Comparison of ENCODE assay signal across 7 mouse cellular contexts in the genomic region with DNA sequence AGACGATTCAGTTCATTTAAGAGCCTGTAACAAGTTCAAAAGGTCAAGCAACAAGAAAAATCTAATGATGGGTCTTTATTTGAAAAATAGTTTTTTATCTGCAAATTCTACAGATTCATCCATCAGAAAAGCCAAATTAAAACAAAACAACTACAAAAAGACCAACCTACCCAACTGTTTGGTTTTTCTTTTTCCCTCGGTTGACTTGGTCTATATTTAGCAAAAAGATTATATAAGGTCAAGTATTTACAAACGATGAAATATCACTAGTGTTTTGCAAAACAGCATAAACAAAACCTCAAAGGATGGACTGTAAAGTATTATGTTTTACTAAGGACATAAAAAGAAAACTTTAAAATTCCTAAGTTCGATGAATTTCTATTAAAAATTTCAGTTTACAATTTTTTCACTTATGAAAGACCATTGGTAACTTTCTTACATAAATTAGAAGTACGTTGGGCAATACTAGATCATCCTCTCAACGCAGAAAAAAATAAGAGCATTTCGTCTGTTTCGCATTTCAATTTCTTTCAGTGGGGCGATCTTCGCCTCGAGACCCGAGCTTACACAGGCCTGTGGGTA. TPM values are rescaled to one million over a fixed set of nuclear protein-coding genes. Genes with fewer than 3 reads are reported as not detected.
DNase-seq lines count a peak whose midpoint lies in the region; ATAC-seq and TF ChIP-seq lines count a peak whose summit lies in the region.

No protein-coding gene starts in this region.

- peak overlapping the region; percentile 84 for H3K4me3 ChIP-seq in lung, embryonic 15.5 days
- H3K4me3 ChIP-seq in embryonic facial prominence, embryonic 15.5 days (replicated peaks), result peak overlapping the region; percentile 76
- H3K4me3 ChIP-seq in limb, embryonic 10.5 days, result peak overlapping the region; percentile 75
- H3K4me3 ChIP-seq in olfactory bulb, adult 2 months (ENCODE audit: insufficient read depth, low read depth, low read length), result peak overlapping the region; percentile 94

- TF ChIP-seq POLR2A in olfactory bulb, adult 2 months (IDR thresholded peaks at IDR 0.05; ENCODE audit: insufficient read depth, low read depth, low read length), result no peak

- DNase-seq in lung, postnatal 14 days, result no peak
- no peak for DNase-seq in limb, embryonic 10.5 days (ENCODE audit: low spot score)
- no peak for DNase-seq in gastrocnemius, postnatal 4 days (ENCODE audit: low spot score in 2 of 2)
- DNase-seq in layer of hippocampus, adult 18-20 months (ENCODE audit: low spot score in 2 of 2), result no peak

- WGBS in lung, embryonic 15.5 days, result 3% methylated on average over 12 of the region's 12 CpGs
- WGBS in embryonic facial prominence, embryonic 15.5 days, result 3% methylated on average over 12 of the region's 12 CpGs
- WGBS in limb, embryonic 10.5 days, result 11% methylated on average over 12 of the region's 12 CpGs
- WGBS in olfactory bulb, adult 2 months, result 1% methylated on average over 12 of the region's 12 CpGs

- no peaks in the 10 kb centered on the region for H3K27me3 ChIP-seq in lung, embryonic 15.5 days
- H3K27me3 ChIP-seq in embryonic facial prominence, embryonic 15.5 days, result no peaks in the 10 kb centered on the region
- no peaks in the 10 kb centered on the region for H3K27me3 ChIP-seq in limb, embryonic 10.5 days (ENCODE audit: low read depth, poor library complexity, severe bottlenecking)

- H3K9me3 ChIP-seq in lung, embryonic 15.5 days, result no peaks in the 10 kb centered on the region
- H3K9me3 ChIP-seq in embryonic facial prominence, embryonic 15.5 days (replicated peaks), result no peaks in the 10 kb centered on the region
- H3K9me3 ChIP-seq in limb, embryonic 10.5 days (replicated peaks), result no peaks in the 10 kb centered on the region

- TF ChIP-seq CTCF in olfactory bulb, adult 2 months (IDR thresholded peaks at IDR 0.05; ENCODE audit: insufficient read depth, low read depth, low read length), result no peak

- peaks cover 3% of the 10 kb centered on the region; the same call in 1 of the 2 replicates for H3K4me1 ChIP-seq in lung, embryonic 15.5 days
- 0 out of 2 replicates have a peak, but pooled peaks cover 2% of the 10 kb centered on the region for H3K4me1 ChIP-seq in embryonic facial prominence, embryonic 15.5 days
- H3K4me1 ChIP-seq in limb, embryonic 10.5 days, result peaks cover 7% of the 10 kb centered on the region; the same call in 1 of the 2 replicates
- H3K4me1 ChIP-seq in olfactory bulb, adult 2 months (ENCODE audit: control insufficient read depth, insufficient read depth, low read length), result no peaks in the 10 kb centered on the region

- H3K36me3 ChIP-seq in lung, embryonic 15.5 days, result no peaks in the 10 kb centered on the region
- H3K36me3 ChIP-seq in embryonic facial prominence, embryonic 15.5 days, result no peaks in the 10 kb centered on the region
- 0 out of 2 replicates have a peak, but pooled peaks cover 3% of the 10 kb centered on the region for H3K36me3 ChIP-seq in limb, embryonic 10.5 days

- no peak for ATAC-seq in lung, embryonic 15.5 days (ENCODE audit: borderline replicate concordance, extremely low read depth, low FRiP score, low TSS enrichment)
- ATAC-seq in embryonic facial prominence, embryonic 15.5 days (ENCODE audit: insufficient number of reproducible peaks, low FRiP score, low TSS enrichment, low read depth), result no peak

- H3K27ac ChIP-seq in lung, embryonic 15.5 days, result peak overlapping the region; percentile 100
- H3K27ac ChIP-seq in embryonic facial prominence, embryonic 15.5 days (replicated peaks), result peak overlapping the region; percentile 100
- peak overlapping the region; percentile 98 for H3K27ac ChIP-seq in limb, embryonic 10.5 days
- peak overlapping the region; percentile 80; the same call in 1 of the 2 replicates for H3K27ac ChIP-seq in olfactory bulb, adult 2 months (ENCODE audit: insufficient read depth, low read depth, low read length)

- H3K4me2 ChIP-seq in lung, embryonic 15.5 days, result peak overlapping the region; percentile 77
- peak overlapping the region; percentile 63 for H3K4me2 ChIP-seq in embryonic facial prominence, embryonic 15.5 days (replicated peaks)

- H3K9ac ChIP-seq in lung, embryonic 15.5 days, result peak overlapping the region; percentile 81
- H3K9ac ChIP-seq in embryonic facial prominence, embryonic 15.5 days, result peak overlapping the region; percentile 45; the same call in 1 of the 2 replicates

RNA-seq across cellular contexts. Expression of a gene that starts 0.4 kb away (rescaled TPM):
- polyA plus RNA-seq in lung, embryonic 15.5 days (2015; fragmentation: Nextera tagmentation; extraction: Ambion mirVana), result 11.4 and 12.1 TPM in 2 replicates
- polyA plus RNA-seq in embryonic facial prominence, embryonic 15.5 days (2015; fragmentation: Nextera tagmentation; extraction: Ambion mirVana), result 7.7 and 10.8 TPM in 2 replicates
- 16.0 and 17.1 TPM in 2 replicates for polyA plus RNA-seq in limb, embryonic 10.5 days (2016; fragmentation: Nextera tagmentation; extraction: Ambion mirVana)
- polyA plus RNA-seq in olfactory bulb, adult 2 months (2012; ENCODE audit: insufficient read depth, insufficient read length, low replicate concordance, missing spikeins), result not detected in 2 replicates
- 1 to 10 TPM; 3.5 to 4.9 TPM for total RNA-seq in gastrocnemius, postnatal 4 days (2021)
- total RNA-seq in layer of hippocampus, adult 18-20 months (2021), result 1 to 10 TPM; 4.6 to 5.1 TPM

RNA-seq across cellular contexts. Expression of a gene that starts 1.9 kb away (rescaled TPM):
- 7.4 and 7.6 TPM in 2 replicates for polyA plus RNA-seq in lung, embryonic 15.5 days (2015; fragmentation: Nextera tagmentation; extraction: Ambion mirVana)
- 7.9 and 8.7 TPM in 2 replicates for polyA plus RNA-seq in embryonic facial prominence, embryonic 15.5 days (2015; fragmentation: Nextera tagmentation; extraction: Ambion mirVana)
- polyA plus RNA-seq in limb, embryonic 10.5 days (2016; fragmentation: Nextera tagmentation; extraction: Ambion mirVana), result 7.5 and 8.9 TPM in 2 replicates
- polyA plus RNA-seq in olfactory bulb, adult 2 months (2012; ENCODE audit: insufficient read depth, insufficient read length, low replicate concordance, missing spikeins), result not detected in 2 replicates
- total RNA-seq in gastrocnemius, postnatal 4 days (2021), result 1 to 10 TPM; 3.9 to 4.2 TPM
- total RNA-seq in layer of hippocampus, adult 18-20 months (2021), result 1 to 10 TPM; 6.8 to 7.1 TPM

RNA-seq across cellular contexts. Expression of a gene that starts 50.8 kb away (rescaled TPM):
- 0.21 and 0.29 TPM in 2 replicates for polyA plus RNA-seq in lung, embryonic 15.5 days (2015; fragmentation: Nextera tagmentation; extraction: Ambion mirVana)
- polyA plus RNA-seq in embryonic facial prominence, embryonic 15.5 days (2015; fragmentation: Nextera tagmentation; extraction: Ambion mirVana), result 0.12 and 0.36 TPM in 2 replicates
- not detected in 2 replicates for polyA plus RNA-seq in limb, embryonic 10.5 days (2016; fragmentation: Nextera tagmentation; extraction: Ambion mirVana)
- polyA plus RNA-seq in olfactory bulb, adult 2 months (2012; ENCODE audit: insufficient read depth, insufficient read length, low replicate concordance, missing spikeins), result not detected in 2 replicates
- not detected for total RNA-seq in gastrocnemius, postnatal 4 days (2021)
- total RNA-seq in layer of hippocampus, adult 18-20 months (2021), result not detected
